Mouse (Mus musculus) bone marrow macrophage, adult 2 months (primary cell): ENCODE data around the gene Hoxa13.

Source experiments
- CTCF ChIP-seq: IDR thresholded peaks from 2 replicates; pipeline ENCODE4 v1.5.1; 2012; ENCODE audit warnings: low read depth, mild to moderate bottlenecking, low read length, moderate library complexity
- POLR2A ChIP-seq: IDR thresholded peaks from 2 replicates; pipeline ENCODE4 v1.6.1; 2012; ENCODE audit warnings: mild to moderate bottlenecking, low read depth, low read length, borderline replicate concordance

- TF ChIP-seq CTCF (no peak), POLR2A (no peak)
Observed at GRCm38 (mm10) chr6:52208072-52208867, 52.4 kb downstream of the Hoxa13 start, which contains the start of gene Hoxa6.
